Mouse (Mus musculus) embryonic stem cell, embryonic (primary cell): ENCODE data around the gene Ppp1r37.

Source experiments
- CTCF ChIA-PET, 4 experiments: fragments of 300-600 bp in 2 of 4; fragments of 350-600 bp in 2 of 4; sonication (Branson Sonifier 250); formaldehyde crosslinking; loops; one replicate each; lab custom pipeline; 2022; ENCODE audit warnings: inconsistent platforms in 2 of 4; lab: Charles Lee
- POLR2A ChIA-PET, 4 experiments: fragments of 300-600 bp in 2 of 4; fragments of 350-600 bp in 2 of 4; sonication (Branson Sonifier 250); formaldehyde crosslinking; loops; one replicate each; lab custom pipeline; 2022; ENCODE audit warnings: antibody characterized with exemption in 4 of 4, inconsistent platforms in 1 of 4; lab: Charles Lee

The Ppp1r37 gene

DNA sequence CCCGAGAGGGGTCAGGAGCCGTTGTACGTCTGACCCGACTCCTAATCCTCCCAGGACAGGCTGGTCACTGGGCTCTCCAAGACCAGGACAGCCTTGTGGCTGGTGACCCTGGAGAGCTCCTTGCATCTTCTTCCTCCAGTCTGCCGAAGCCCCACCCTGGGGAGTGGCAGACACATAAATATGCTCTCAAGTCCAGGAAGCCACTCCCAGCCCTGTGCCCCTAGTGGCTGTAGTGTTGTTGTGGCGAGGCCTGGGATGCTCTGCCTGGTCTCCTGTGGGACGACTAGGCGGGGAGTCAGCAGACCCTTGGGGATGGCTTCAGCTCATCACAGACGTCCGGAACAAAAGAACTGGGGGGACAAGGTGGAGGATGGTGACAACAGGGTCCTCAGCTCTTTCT is 31.8 kb downstream of the Ppp1r37 start:
- ChIA-PET CTCF (interaction anchor here (0.6 to 2.6 kb wide), 31 partner anchors 8 to 477 kb away, joined by 3 to 14 read pairs (median 4); partner anchors contain the start of genes Nkpd1 (in 3 of the 4) and Rsph6a (in 1 of the 4)), POLR2A (interaction anchor here in 3 of 4 experiments (0.6 to 6.0 kb wide), 34 partner anchors 8 to 185 kb away, joined by 3 to 43 read pairs (median 4); partner anchors contain the start of genes Nkpd1 (in 2 of the 3), Ppp1r37 (in 2 of the 3), Apoc1 (in 1 of the 3) and Apoe (in 1 of the 3))

GRCm38 (mm10) chr7:19525105-19525481 is 37.8 kb downstream of the Ppp1r37 start:
- ChIA-PET POLR2A (interaction anchor here in 3 of 4 experiments (0.5 to 1.8 kb wide), 4 partner anchors 30 to 139 kb away, joined by 3 to 5 read pairs (median 4); no protein-coding TSS in a partner anchor), CTCF (interaction anchor here (0.6 to 2.0 kb wide), 11 partner anchors 18 to 161 kb away, joined by 3 to 13 read pairs (median 3); partner anchors contain the start of gene Ppp1r37 (in 1 of the 4))

DNA sequence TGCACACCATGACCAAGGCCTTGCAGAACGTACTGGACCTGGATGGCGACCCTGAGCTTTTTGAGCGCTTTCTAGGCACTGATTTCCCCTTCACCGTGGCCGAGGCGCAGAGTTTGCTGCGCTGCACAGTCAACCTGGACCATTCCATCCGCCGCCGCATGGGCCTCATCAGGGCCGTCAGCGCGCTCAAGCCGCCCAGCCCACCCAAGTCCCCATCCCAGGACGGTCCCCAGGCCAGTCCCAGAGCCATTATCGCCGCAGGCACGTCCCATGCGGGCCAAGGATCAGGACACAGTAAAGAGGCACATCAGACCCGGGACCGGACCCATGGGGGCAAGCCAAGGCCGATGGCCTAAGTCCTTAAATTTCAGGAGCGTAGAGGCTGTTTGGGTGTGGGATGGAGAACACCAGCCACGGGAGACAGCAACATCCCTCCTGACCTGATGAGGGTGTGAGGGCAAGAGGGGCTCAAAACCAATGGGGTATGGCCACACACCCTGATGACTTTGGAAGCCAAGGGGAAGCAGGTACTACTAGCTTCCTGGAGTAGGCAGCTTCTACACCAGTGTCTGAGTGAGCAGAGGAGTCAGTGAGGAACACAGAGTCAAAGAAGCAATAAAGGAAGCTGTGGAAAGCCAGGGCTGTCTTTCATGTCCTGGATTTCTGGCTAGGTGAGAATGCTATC is 38.3 kb downstream of the Ppp1r37 start:
- ChIA-PET CTCF (interaction anchor here (0.6 to 2.0 kb wide), 26 partner anchors 14 to 161 kb away, joined by 3 to 13 read pairs (median 3); partner anchors contain the start of genes Bloc1s3 (in 2 of the 4), Trappc6a (in 2 of the 4) and Ppp1r37 (in 1 of the 4)), POLR2A (interaction anchor here (0.5 to 2.2 kb wide), 10 partner anchors 16 to 471 kb away, joined by 3 to 8 read pairs (median 4); partner anchors contain the start of genes Bloc1s3 (in 1 of the 4) and Trappc6a (in 1 of the 4))

GRCm38 (mm10) chr7:19523757-19524419 is 39.0 kb downstream of the Ppp1r37 start:
- POLR2A ChIA-PET, result interaction anchor here in 3 of 4 experiments (0.5 to 2.2 kb wide), 8 partner anchors 14 to 470 kb away, joined by 3 to 8 read pairs (median 4); partner anchors contain the start of genes Bloc1s3 (in 1 of the 3) and Trappc6a (in 1 of the 3)
- CTCF ChIA-PET, result interaction anchor here (0.6 to 2.0 kb wide), 26 partner anchors 13 to 560 kb away, joined by 3 to 13 read pairs (median 3); partner anchors contain the start of genes Bloc1s3 (in 2 of the 4), Trappc6a (in 2 of the 4) and Ppp1r37 (in 1 of the 4)

DNA sequence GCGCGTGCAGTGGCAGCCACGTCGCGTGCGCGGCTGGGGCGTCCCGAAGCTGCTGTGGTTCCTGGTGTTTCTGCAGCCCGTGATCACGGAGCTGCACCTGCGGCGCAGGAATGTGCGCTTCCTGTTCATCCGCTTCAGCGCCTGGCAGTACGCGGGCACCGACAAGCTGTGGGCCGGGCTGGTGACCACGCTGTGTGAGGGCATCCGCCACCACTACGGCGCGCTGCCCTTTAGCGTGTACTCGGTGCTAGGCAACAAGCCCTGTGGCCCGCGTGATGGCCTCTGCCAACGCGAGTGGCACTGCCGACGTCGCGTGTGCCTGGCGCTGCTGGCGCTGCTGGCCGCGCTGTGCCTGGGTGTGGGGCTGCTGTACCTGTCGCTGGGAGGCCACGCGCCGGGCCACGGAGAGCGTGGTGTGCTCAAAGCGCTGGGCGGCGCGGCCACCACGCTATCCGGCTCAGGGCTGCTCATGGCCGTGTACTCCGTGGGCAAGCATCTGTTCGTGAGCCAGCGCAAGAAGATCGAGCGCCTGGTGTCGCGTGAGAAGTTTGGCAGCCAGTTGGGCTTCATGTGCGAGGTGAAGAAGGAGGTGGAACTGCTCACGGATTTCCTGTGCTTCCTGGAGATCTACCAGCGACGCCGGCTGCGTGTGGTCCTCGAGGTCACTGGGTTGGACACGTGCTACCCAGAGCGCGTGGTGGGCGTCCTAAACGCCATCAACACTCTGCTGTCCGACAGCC is 39.7 kb downstream of the Ppp1r37 start:
- CTCF ChIA-PET, result interaction anchor here in 3 of 4 experiments (0.5 to 2.0 kb wide), 12 partner anchors 8 to 559 kb away, joined by 3 to 13 read pairs (median 4); partner anchors contain the start of genes Bloc1s3 (in 2 of the 3), Ppp1r37 (in 2 of the 3) and Trappc6a (in 2 of the 3)
- POLR2A ChIA-PET, result interaction anchor here in 2 of 4 experiments (0.7 to 2.2 kb wide), 6 partner anchors 14 to 68 kb away, joined by 3 to 8 read pairs (median 3); partner anchors contain the start of genes Bloc1s3 (in 1 of the 2) and Trappc6a (in 1 of the 2)

DNA sequence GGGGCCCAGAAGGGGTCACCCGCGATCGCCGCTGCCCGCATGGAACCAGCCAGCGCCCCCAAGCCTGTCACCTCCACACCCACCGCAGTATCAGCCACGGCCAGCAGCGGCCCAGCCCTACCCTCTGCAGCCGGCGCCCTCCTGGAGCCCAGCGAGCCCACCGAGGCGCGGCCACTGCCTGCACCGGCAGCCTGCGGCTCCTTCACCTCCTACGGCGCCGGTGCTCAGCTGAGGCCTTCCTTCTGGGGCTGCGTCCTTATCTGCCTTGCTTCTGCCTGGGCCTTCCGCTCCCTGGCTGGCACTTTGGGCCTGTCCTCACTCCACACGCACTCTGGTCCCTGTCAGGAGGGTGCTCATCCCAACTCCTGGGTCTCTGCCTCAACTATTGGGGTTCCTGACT is 42.8 kb downstream of the Ppp1r37 start:
- POLR2A ChIA-PET, result interaction anchor here in 3 of 4 experiments (1.0 to 2.0 kb wide), 6 partner anchors 9 to 59 kb away, joined by 3 to 7 read pairs (median 4); partner anchors contain the start of gene Exoc3l2 (in 1 of the 3)
- CTCF ChIA-PET, result interaction anchor here in 2 of 4 experiments (0.6 to 1.4 kb wide), 4 partner anchors 8 to 328 kb away, joined by 3 read pairs; no protein-coding TSS in a partner anchor

DNA sequence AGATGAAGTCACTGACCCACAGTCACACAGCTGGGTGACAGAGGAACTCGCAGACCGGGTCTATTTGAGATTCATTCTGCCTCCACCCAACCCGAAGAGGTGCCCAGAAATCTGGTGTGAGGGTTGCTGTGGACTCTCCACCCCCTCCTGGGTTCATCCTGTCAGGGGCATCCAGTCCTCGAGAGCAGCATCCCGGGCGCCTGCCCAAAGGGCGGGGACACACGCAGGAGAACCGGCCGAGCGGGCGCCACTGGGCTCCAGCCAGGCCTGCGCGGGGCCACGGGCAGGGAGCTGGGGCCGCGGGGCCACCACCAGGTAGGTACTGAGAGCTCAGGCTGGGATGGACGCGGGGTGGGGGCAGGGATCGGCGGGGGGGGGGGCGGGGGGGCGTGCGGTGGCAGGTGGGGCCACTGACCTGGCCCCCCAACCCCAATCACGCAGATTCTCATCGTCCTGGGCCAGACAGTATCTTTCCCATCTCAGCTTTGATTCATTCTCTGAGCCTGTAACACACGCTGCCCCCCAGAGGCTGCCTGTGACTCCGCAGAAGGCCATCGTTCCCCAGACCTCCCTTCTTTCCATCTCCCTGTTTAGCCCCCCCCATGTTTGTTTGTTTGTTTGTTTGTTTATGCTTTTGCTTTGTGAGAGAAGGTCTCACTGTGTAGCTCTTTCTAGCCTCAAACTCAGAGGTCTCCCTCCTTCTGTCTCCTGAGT is 45.1 kb downstream of the Ppp1r37 start, which contains the start of gene Nkpd1:
TSS of gene Nkpd1 (plus strand) at position 187 of the 714 bp plus-strand sequence.
- POLR2A ChIA-PET, result interaction anchor here in 2 of 4 experiments (0.6 to 5.9 kb wide), 21 partner anchors 8 to 209 kb away, joined by 3 to 43 read pairs (median 3); partner anchors contain the start of genes Bloc1s3 (in 2 of the 2), Ppp1r37 (in 2 of the 2) and Trappc6a (in 2 of the 2)
- CTCF ChIA-PET, result interaction anchor here (0.6 to 2.2 kb wide), 49 partner anchors 9 to 514 kb away, joined by 3 to 15 read pairs (median 4); partner anchors contain the start of genes Bloc1s3 (in 2 of the 4), Trappc6a (in 2 of the 4), Irf2bp1 (in 1 of the 4) and Ppp1r37 (in 1 of the 4)

GRCm38 (mm10) chr7:19512353-19512752 is 50.5 kb downstream of the Ppp1r37 start:
- POLR2A ChIA-PET, result interaction anchor here in 2 of 4 experiments (0.6 to 1.6 kb wide), 5 partner anchors 8 to 86 kb away, joined by 3 read pairs; no protein-coding TSS in a partner anchor

DNA sequence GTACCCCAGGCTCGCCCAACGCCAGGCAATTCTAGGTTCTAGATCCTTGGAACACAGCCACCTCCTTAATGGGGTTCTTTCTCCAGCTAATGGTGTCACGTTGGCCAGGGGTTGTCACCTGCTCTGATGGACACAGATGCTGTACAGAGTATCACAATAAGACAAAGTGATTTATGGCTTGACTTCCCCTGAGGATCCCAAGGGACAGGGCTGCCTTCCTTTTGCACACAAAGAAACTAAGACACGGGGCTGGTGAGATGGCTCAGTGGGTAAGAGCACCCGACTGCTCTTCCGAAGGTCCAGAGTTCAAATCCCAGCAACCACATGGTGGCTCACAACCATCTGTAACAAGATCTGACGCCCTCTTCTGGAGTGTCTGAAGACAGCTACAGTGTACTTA is 50.9 kb downstream of the Ppp1r37 start:
- CTCF ChIA-PET, result interaction anchor here in 1 of 4 experiments (1.7 kb wide), 1 partner anchor 12 kb away, joined by 4 read pairs; no protein-coding TSS in a partner anchor
- POLR2A ChIA-PET, result interaction anchor here in 1 of 4 experiments (0.6 to 1.6 kb wide), 3 partner anchors 8 to 67 kb away, joined by 3 read pairs; no protein-coding TSS in a partner anchor

More at GRCm38 (mm10) chr7:19512353-19512752, 50.5 kb downstream of the Ppp1r37 start:
- CTCF ChIA-PET, result no interaction called here

DNA sequence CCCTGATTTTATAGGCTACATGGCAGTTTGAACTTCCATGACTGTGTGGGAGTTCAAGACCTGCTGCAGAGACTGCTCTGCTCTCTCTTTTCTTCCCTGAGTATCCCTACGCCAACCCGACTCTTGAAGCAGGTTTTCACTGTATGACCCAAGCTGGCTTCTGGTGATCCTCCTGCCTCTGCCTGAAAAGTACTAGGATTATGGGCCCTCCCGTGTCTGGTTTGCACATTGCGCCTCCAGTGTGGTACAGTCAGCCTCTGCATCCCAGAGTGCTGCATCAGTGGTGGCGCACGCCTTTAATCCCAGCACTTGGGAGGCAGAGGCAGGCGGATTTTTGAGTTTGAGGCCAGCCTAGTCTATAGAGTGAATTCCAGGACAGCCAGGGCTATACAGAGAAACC is 53.1 kb downstream of the Ppp1r37 start:
- POLR2A ChIA-PET, result interaction anchor here in 3 of 4 experiments (0.5 to 2.4 kb wide), 11 partner anchors 8 to 202 kb away, joined by 3 to 17 read pairs (median 3); partner anchors contain the start of gene Nkpd1 (in 2 of the 3)
- CTCF ChIA-PET, result interaction anchor here (0.6 to 4.9 kb wide), 9 partner anchors 8 to 201 kb away, joined by 3 to 28 read pairs (median 4); partner anchors contain the start of gene Nkpd1 (in 1 of the 4)

DNA sequence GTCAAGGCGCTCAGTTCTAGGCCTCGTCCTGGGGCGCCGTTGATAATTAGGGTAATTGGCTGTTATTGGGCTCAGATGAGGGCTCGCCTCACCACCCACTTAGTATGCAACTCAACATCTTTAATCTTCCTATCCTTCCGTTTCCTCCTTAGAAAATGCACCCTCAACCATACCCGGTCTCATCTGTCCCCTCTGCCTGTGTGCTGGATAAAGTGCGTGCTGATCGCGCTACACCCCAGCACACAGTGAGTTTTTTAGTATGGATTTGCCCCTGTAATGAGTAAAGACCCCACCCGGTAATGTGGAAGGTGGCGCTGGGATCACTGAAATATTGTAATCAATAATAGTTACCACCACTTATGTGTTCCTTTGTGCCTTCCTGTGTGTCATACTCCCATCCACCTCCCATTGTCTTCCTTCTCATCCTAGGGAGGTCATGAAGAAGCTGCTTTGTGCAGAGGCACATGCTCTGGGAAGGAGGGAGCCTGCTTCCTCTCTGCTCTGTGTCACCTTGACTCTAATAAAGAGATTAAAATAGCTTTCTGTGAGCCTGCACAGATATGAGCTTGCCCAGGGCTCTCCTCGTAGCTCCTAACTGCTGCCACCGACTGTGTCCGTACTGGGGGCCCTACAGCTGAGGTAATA is 53.8 kb downstream of the Ppp1r37 start:
- ChIA-PET CTCF (interaction anchor here (0.6 to 4.9 kb wide), 14 partner anchors 9 to 223 kb away, joined by 3 to 28 read pairs (median 4); partner anchors contain the start of gene Nkpd1 (in 2 of the 4)), POLR2A (interaction anchor here in 3 of 4 experiments (0.5 to 2.4 kb wide), 22 partner anchors 9 to 201 kb away, joined by 3 to 17 read pairs (median 3); partner anchors contain the start of gene Nkpd1 (in 2 of the 3))

- POLR2A ChIA-PET, result interaction anchor here in 3 of 4 experiments (0.7 to 2.4 kb wide), 21 partner anchors 7 to 190 kb away, joined by 3 to 17 read pairs (median 3); partner anchors contain the start of genes Nkpd1 (in 2 of the 3), Exoc3l2 (in 1 of the 3) and Ppp1r37 (in 1 of the 3)
Observed at GRCm38 (mm10) chr7:19508150-19508923, 54.5 kb downstream of the Ppp1r37 start, which contains the start of the genes Bloc1s3 and Trappc6a. Gene Bloc1s3, minus strand, starts transcription at chr7:19508367. Gene Trappc6a, plus strand, starts transcription at chr7:19508395.

DNA sequence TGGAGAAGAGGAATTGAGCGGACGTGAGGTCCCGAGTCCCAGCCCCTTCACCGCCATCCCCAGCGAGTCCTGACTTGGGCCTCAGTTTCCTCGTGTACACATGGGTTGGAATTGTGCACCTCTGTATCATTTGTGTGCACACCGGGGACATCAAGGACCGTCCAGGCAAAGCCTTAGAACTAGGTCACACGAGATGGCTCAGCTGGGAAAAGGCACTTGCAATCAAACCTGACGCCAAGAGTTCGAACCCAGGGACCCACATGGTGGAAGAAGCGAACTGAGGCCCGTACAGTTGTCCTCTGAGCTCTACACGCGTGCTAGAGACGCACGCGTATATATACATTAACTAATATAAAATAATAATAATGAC is 55.3 kb downstream of the Ppp1r37 start:
- ChIA-PET CTCF (interaction anchor here in 3 of 4 experiments (0.5 to 4.9 kb wide), 16 partner anchors 10 to 83 kb away, joined by 3 to 28 read pairs (median 4); partner anchors contain the start of gene Nkpd1 (in 2 of the 3)), POLR2A (interaction anchor here in 2 of 4 experiments (0.6 to 2.4 kb wide), 22 partner anchors 8 to 415 kb away, joined by 3 to 17 read pairs (median 3); partner anchors contain the start of genes Nkpd1 (in 2 of the 2), Exoc3l2 (in 1 of the 2) and Ppp1r37 (in 1 of the 2))

More at GRCm38 (mm10) chr7:19508150-19508923, 54.5 kb downstream of the Ppp1r37 start, which contains the start of the genes Bloc1s3 and Trappc6a:
- CTCF ChIA-PET, result interaction anchor here in 3 of 4 experiments (0.6 to 4.9 kb wide), 18 partner anchors 9 to 222 kb away, joined by 3 to 28 read pairs (median 4); partner anchors contain the start of gene Nkpd1 (in 2 of the 3)
